Mouse (Mus musculus): ENCODE data around the gene Gpat2.

Gene Gpat2

GRCm38 (mm10) chr2:127424977-127425376 is at the start of gene Gpat2:
Gene Gpat2 (plus strand): TSS chr2:127425199.
- no peak for DNase-seq

- DNase-seq = no peak
Observed at GRCm38 (mm10) chr2:127375759-127376341, 49.1 kb upstream of the Gpat2 start.

GRCm38 (mm10) chr2:127376423-127377051 is 48.5 kb upstream of the Gpat2 start:
- no peak for DNase-seq

- DNase-seq = peak; percentile 10
Observed at GRCm38 (mm10) chr2:127377942-127378610, 46.9 kb upstream of the Gpat2 start.

- DNase-seq = no peak
Observed at GRCm38 (mm10) chr2:127378611-127378990, 46.4 kb upstream of the Gpat2 start.

GRCm38 (mm10) chr2:127379250-127379649 is 45.7 kb upstream of the Gpat2 start:
- no peak for DNase-seq

GRCm38 (mm10) chr2:127383881-127384280 is 41.1 kb upstream of the Gpat2 start:
- no peak for DNase-seq

- DNase-seq = no peak
Observed at GRCm38 (mm10) chr2:127387521-127387920, 37.5 kb upstream of the Gpat2 start.

- no peak for DNase-seq
Observed at GRCm38 (mm10) chr2:127390352-127390751, 34.6 kb upstream of the Gpat2 start.

GRCm38 (mm10) chr2:127390846-127391245 is 34.2 kb upstream of the Gpat2 start:
- DNase-seq = no peak

- no peak for DNase-seq
Observed at GRCm38 (mm10) chr2:127391323-127391722, 33.7 kb upstream of the Gpat2 start.

- DNase-seq = no peak
Observed at GRCm38 (mm10) chr2:127394606-127395161, 30.3 kb upstream of the Gpat2 start.

- no peak for DNase-seq
Observed at GRCm38 (mm10) chr2:127398738-127399137, 26.3 kb upstream of the Gpat2 start.

- DNase-seq = no peak
Observed at GRCm38 (mm10) chr2:127411126-127411525, 13.9 kb upstream of the Gpat2 start.

- DNase-seq = no peak
Observed at GRCm38 (mm10) chr2:127415806-127416205, 9.2 kb upstream of the Gpat2 start.

GRCm38 (mm10) chr2:127416706-127417105 is 8.3 kb upstream of the Gpat2 start:
- no peak for DNase-seq

- no peak for DNase-seq
Observed at GRCm38 (mm10) chr2:127418266-127418970, 6.6 kb upstream of the Gpat2 start.

- DNase-seq = peak; percentile 53
Observed at GRCm38 (mm10) chr2:127430238-127430637, 5.2 kb downstream of the Gpat2 start.

GRCm38 (mm10) chr2:127433487-127434295 is 8.7 kb downstream of the Gpat2 start:
- DNase-seq = no peak

- DNase-seq = no peak
Observed at GRCm38 (mm10) chr2:127435135-127435534, 10.1 kb downstream of the Gpat2 start.

GRCm38 (mm10) chr2:127435554-127435953 is 10.6 kb downstream of the Gpat2 start:
- DNase-seq = no peak

- no peak for DNase-seq
Observed at GRCm38 (mm10) chr2:127437697-127438096, 12.7 kb downstream of the Gpat2 start.
